Mouse (Mus musculus) liver, embryonic 14.5 days (tissue): Measurements from ENCODE around the gene Smoc2. TPM values are rescaled to one million over a fixed set of nuclear protein-coding genes. Genes with fewer than 3 reads are reported as not detected.
A peak's percentile ranks its signal among the peaks of the same experiment; 100 is the strongest.

Source experiments
- ATAC-seq: fragments of 200-750 bp; cut with Nextera tagmentation; 2 replicates; pipeline ENCODE4 v1.8.0; 2017; ENCODE audit warnings: moderate number of reproducible peaks, mild to moderate bottlenecking, moderate library complexity; ENCODE audit not compliant: insufficient read depth
- DNase-seq, 3 experiments: peaks; one replicate each; pipeline ENCODE4 v3.0.0-alpha.2; 2012 to 2013; ENCODE audit warnings: low read depth in 3 of 3, low spot score in 3 of 3
- H3K27ac ChIP-seq: fragments of 300-500 bp; sonication (generic); 2 replicates; pipeline ENCODE4 v1.5.1; 2014; ENCODE audit warnings: moderate library complexity, mild to moderate bottlenecking, control low read depth, inconsistent platforms
- H3K27me3 ChIP-seq: fragments of 300-500 bp; sonication (generic); 2 replicates; pipeline ENCODE4 v1.6.1; 2014; ENCODE audit warnings: mild to moderate bottlenecking, low read length, moderate library complexity; ENCODE audit not compliant: control insufficient read depth, insufficient read depth
- H3K36me3 ChIP-seq: fragments of 300-500 bp; sonication (generic); replicated peaks from 2 replicates; pipeline ENCODE4 v1.6.1; 2014; ENCODE audit warnings: low read depth; ENCODE audit not compliant: control insufficient read depth, insufficient read depth
- H3K4me1 ChIP-seq, 2 experiments: fragments of 200-500 bp in 1 of 2; fragments of 300-500 bp in 1 of 2; sonication (generic) in 1 of 2; replicated peaks; 2 replicates each; pipeline ENCODE4 v1.6.1; 2012 to 2014; ENCODE audit warnings: antibody characterized with exemption in 1 of 2, inconsistent platforms in 1 of 2, low read length in 1 of 2; ENCODE audit not compliant: control insufficient read depth in 2 of 2, insufficient read depth in 2 of 2
- H3K4me2 ChIP-seq: fragments of 300-500 bp; sonication (generic); 2 replicates; pipeline ENCODE4 v1.6.1; 2014; ENCODE audit warnings: low read depth, mild to moderate bottlenecking, control low read depth, moderate library complexity
- H3K4me3 ChIP-seq, 2 experiments: fragments of 200-500 bp in 1 of 2; fragments of 300-500 bp in 1 of 2; sonication (generic) in 1 of 2; 2 replicates each; pipeline ENCODE4 v1.5.1; 2012 to 2014; ENCODE audit warnings: low read depth in 2 of 2, low read length in 2 of 2, mild to moderate bottlenecking in 2 of 2, control low read depth in 1 of 2, inconsistent platforms in 1 of 2, moderate library complexity in 1 of 2; ENCODE audit not compliant: insufficient read depth in 1 of 2
- H3K9ac ChIP-seq: fragments of 300-500 bp; sonication (generic); replicated peaks from 2 replicates; pipeline ENCODE4 v1.6.1; 2014; ENCODE audit warnings: mild to moderate bottlenecking, control low read depth, moderate library complexity
- H3K9me3 ChIP-seq: fragments of 300-500 bp; sonication (generic); 2 replicates; pipeline ENCODE4 v1.6.1; 2016; ENCODE audit warnings: low read length, mixed read lengths; ENCODE audit not compliant: control insufficient read depth
- CTCF ChIP-seq: IDR thresholded peaks from 2 replicates; pipeline ENCODE4 v1.5.1; 2016; ENCODE audit warnings: antibody characterized with exemption, low read depth, control low read depth
- EP300 ChIP-seq: IDR thresholded peaks from 2 replicates; pipeline ENCODE4 v1.6.1; 2016; ENCODE audit warnings: antibody characterized with exemption, low read depth
- WGBS: fragments of 180-500 bp; shearing (Covaris S2); extraction: QIAGEN DNeasy Blood & Tissue Kit; methylation state at CpG from one replicate; pipeline ENCODE4 v1.1.7; 2014; ENCODE audit not compliant: insufficient replicate concordance; 5-methylcytosine and 5-hydroxymethylcytosine counted together
- polyA plus RNA-seq, 2 experiments: library from polyadenylated mRNA; depleted of rRNA in 1 of 2; stranded (reverse) in 1 of 2; unstranded in 1 of 2; fragments of >200 nt; fragmentation: Nextera tagmentation in 1 of 2; extraction: Ambion mirVana in 1 of 2; gene quantifications; 2 replicates each; pipeline versions ENCODE4 v1.2.1 to v1.2.3; 2012 to 2014

Gene Smoc2
- polyA plus RNA-seq, 2 experiments, result 2.4 to 3.8 TPM

DNA sequence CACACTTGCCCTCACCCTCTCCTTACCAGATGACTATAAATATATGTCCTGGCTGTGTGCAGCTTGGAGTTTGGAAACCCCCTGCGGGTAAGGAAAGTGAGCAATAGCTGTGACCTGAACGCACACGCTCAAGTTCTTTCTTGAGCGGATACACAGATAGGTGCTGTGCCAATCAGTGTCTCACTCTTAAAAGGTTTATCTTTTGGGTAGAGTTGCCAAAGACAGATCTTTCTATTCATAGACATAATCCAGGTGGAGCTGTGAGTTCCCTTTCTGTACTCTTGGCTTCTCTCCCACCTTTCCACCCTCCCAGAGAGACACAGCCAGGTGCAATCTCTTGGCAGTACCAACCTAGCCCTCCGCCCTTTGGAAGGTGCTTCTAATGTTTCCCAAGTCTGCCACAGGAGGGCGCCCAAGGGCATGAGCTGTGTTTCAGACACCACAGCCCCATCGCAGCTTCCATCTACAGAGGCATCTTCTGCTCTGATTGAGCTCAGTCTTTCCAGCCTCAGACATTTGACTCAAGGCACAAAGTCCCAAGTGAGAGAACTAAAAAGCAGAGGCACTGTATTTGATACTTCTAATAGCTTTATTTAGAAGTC, 8.8 kb downstream of the Smoc2 start:
- no peak overlapping the region for H3K27ac ChIP-seq
- H3K9ac ChIP-seq, result no peak overlapping the region
- H3K4me2 ChIP-seq, result no peak overlapping the region
- 42% methylated on average over 7 of the region's 7 CpGs for WGBS
- H3K4me3 ChIP-seq, result no peak overlapping the region
- TF ChIP-seq EP300, result no peak
- TF ChIP-seq CTCF, result peak; percentile 91
- no peaks in the 10 kb centered on the region for H3K9me3 ChIP-seq
- no peaks in the 10 kb centered on the region for H3K4me1 ChIP-seq
- DNase-seq (peak; percentile 1 to 27 (median 17)), ATAC-seq (no peak)
- H3K36me3 ChIP-seq, result no peaks in the 10 kb centered on the region
- H3K27me3 ChIP-seq, result no peaks in the 10 kb centered on the region; the same call in none of the 2 replicates

DNA sequence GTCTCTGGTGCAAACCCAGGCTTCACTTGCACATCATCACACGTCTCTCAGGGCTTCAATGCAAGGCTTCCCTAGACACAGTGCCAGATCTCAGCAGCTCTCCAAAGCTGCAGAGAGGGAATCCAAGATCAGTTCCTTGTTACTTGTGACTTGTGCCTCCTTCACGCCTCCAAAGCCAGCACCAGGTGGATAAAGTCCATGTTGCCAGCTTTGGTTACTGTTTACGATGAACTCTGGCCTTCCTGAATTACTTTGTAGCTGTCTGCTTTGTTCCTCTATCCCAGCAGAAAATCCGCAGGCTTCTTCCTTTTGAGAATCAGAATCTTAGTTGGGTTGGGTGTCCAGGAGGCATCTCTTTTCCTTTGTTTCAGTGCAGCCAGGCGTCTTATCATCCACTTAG, 14.3 kb downstream of the Smoc2 start:
- no peak overlapping the region for H3K27ac ChIP-seq
- no peak for ATAC-seq
- no peak overlapping the region for H3K4me2 ChIP-seq
- H3K4me1 ChIP-seq, result no peaks in the 10 kb centered on the region
- H3K9ac ChIP-seq, result no peak overlapping the region
- 49% methylated on average over 5 of the region's 5 CpGs for WGBS
- no peaks in the 10 kb centered on the region for H3K27me3 ChIP-seq
- no peaks in the 10 kb centered on the region for H3K9me3 ChIP-seq
- TF ChIP-seq CTCF, result no peak
- TF ChIP-seq EP300, result no peak
- no peaks in the 10 kb centered on the region for H3K36me3 ChIP-seq
- H3K4me3 ChIP-seq, result no peak overlapping the region
- no peak for DNase-seq

DNA sequence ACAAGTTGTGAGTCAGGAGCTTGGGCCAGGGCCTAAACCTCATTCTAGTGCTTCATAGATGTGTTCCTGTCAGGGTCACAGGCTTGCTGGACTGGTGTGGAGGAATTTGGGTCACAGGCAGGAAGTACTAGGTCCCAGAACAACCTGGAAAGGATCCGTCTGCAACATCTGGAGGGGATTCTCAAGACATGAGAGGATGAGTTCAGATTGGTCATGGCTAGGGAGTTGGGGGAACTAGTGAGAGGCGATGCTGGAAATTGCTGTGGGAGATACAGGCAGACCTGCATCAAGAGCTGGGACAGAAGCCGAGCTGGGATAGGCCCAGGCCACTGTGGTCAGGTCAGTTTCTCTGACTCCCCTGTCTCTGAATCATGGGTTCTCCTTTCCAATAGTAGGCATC, 15.8 kb downstream of the Smoc2 start:
- WGBS, result 49% methylated on average over 3 of the region's 3 CpGs
- Histone ChIP-seq H3K27ac (no peak overlapping the region), H3K36me3 (no peaks in the 10 kb centered on the region), H3K9ac (no peak overlapping the region), H3K4me2 (no peak overlapping the region), H3K27me3 (no peaks in the 10 kb centered on the region), H3K4me1 (no peaks in the 10 kb centered on the region), H3K9me3 (no peaks in the 10 kb centered on the region), H3K4me3 (no peak overlapping the region)
- TF ChIP-seq EP300, result no peak
- no peak for TF ChIP-seq CTCF
- ATAC-seq (no peak), DNase-seq (no peak)

DNA sequence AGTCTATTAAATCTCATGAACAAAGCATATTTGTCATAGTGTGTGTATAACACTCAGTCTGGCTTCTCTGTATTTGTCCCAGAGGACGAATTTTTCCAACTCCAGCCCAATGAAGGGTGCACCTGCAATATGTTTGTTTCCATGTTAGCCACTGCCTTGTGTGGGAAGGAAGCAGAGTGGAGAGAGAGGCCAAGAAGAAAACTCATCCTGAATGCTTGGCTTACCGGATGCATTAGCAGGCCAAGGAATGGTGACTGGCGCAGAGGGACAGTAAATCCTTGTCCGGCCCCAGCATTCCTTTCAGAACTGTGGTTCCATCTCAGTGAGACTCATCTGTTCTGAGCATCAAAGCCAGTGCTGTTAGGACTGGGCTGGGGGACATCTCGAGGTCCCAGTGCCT, 21.1 kb downstream of the Smoc2 start:
- Histone ChIP-seq H3K36me3 (no peaks in the 10 kb centered on the region), H3K9me3 (no peaks in the 10 kb centered on the region), H3K9ac (no peak overlapping the region), H3K4me2 (no peak overlapping the region), H3K27ac (no peak overlapping the region), H3K4me3 (no peak overlapping the region), H3K4me1 (no peaks in the 10 kb centered on the region), H3K27me3 (no peaks in the 10 kb centered on the region)
- no peak for ATAC-seq
- TF ChIP-seq CTCF, result no peak
- TF ChIP-seq EP300, result no peak
- DNase-seq, result no peak
- 62% methylated on average over 5 of the region's 5 CpGs for WGBS

DNA sequence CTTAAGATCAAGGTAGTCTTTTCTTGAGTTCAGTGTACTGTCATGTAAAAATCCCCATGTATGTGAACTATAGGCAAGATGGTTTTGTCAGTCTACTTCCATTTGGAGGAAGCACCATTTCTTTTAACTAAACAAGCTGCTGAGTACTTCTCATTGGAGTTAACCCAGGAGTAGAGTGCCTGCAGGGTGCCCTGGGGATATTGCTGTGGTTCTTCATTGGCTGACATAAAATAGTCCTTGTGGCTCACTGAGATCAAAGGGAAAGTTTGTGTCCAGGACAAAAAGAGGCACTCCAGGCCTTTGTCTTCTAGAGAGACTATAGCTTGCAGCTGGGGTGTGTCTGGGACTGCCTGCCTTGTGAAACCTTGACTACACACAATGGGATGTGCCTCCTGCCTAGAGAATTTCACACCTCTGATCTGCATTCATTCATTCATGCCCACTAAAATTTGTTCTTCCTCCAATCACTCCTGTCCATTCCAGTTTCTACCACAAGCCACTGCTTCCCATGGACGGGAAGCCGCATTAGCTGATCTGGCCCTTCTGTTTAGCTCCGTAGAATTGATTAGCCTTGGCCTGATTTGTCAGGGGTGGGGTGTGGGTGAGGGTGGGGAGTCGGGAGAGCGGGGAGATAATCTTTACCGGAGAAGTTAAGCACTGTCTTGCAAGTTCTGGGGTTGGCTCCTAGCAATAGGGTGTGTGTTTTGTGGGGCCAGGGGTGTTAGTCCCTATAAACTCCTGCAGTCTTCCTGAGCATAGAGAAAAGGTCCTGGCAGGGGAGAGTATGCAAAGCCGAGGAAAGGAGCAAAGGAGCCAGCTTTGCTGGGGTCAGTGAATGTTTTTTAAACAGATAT, 22.4 kb downstream of the Smoc2 start:
- 47% methylated on average over 7 of the region's 7 CpGs for WGBS

More for the DNA sequence above, 22.4 kb downstream of the Smoc2 start:
- H3K9ac ChIP-seq, result no peak overlapping the region
- H3K4me2 ChIP-seq, result no peak overlapping the region
- ATAC-seq (no peak), DNase-seq (no peak)
- no peaks in the 10 kb centered on the region for H3K4me1 ChIP-seq
- H3K27ac ChIP-seq, result no peak overlapping the region
- H3K27me3 ChIP-seq, result no peaks in the 10 kb centered on the region
- H3K4me3 ChIP-seq, result no peak overlapping the region
- TF ChIP-seq CTCF, result no peak
- no peak for TF ChIP-seq EP300
- H3K9me3 ChIP-seq, result no peaks in the 10 kb centered on the region
- no peaks in the 10 kb centered on the region for H3K36me3 ChIP-seq
